Mouse (Mus musculus): ENCODE measurements around the gene Fam174b.

GRCm38 (mm10) chr7:73753598-73753997 lies 13.5 kb downstream of the Fam174b start:
- TF ChIP-seq CTCF (IDR thresholded peaks at IDR 0.05; ENCODE audit: borderline replicate concordance, insufficient read depth, low read length) (no peak), POLR2A (IDR thresholded peaks at IDR 0.05; ENCODE audit: low read depth, low read length) (no peak)
